Mouse (Mus musculus) CD4-positive, CD25-positive, alpha-beta regulatory T cell, adult 4 months (primary cell): Measurements from ENCODE around the gene Gm20388. TPM values are rescaled to one million over a fixed set of nuclear protein-coding genes. Genes with fewer than 3 reads are reported as not detected.
"Not testable (repeated sequence)": the region's sequence is repeated elsewhere in the genome, so short reads cannot be mapped to it uniquely, and the experiment has no call there.

Source experiments
- ATAC-seq: one replicate; pipeline ENCODE4 v1.8.0; 2017
- polyA plus RNA-seq, 2 experiments: library from polyadenylated mRNA; unstranded; fragments of 100-300 nt; shearing (Covaris generic); gene quantifications; one replicate each; pipeline ENCODE4 v1.2.1; 2017

Gm20388 gene
- polyA plus RNA-seq, 2 experiments from 2014 or later = 10.7 to 12.8 TPM

DNA sequence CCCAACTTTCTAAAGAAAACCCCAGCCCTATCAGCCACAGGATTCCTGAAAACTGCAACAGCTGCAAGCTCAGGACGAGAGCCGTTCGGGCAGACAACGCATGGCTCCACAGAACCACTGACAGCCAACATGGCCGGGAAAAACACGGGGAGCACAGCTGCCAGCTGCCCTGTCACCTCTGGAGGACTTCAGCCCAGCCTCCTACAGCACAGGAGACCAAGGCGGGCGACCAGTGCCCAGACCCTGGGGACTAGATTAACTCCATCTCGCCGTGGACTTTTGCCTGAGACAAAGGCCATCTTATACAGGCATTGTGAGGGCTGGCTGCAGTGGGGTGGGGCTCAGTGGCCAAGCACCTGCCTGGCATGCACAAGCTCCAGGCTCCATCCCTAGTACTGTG lies 1739.3 kb downstream of the Gm20388 start:
- no peak for ATAC-seq

DNA sequence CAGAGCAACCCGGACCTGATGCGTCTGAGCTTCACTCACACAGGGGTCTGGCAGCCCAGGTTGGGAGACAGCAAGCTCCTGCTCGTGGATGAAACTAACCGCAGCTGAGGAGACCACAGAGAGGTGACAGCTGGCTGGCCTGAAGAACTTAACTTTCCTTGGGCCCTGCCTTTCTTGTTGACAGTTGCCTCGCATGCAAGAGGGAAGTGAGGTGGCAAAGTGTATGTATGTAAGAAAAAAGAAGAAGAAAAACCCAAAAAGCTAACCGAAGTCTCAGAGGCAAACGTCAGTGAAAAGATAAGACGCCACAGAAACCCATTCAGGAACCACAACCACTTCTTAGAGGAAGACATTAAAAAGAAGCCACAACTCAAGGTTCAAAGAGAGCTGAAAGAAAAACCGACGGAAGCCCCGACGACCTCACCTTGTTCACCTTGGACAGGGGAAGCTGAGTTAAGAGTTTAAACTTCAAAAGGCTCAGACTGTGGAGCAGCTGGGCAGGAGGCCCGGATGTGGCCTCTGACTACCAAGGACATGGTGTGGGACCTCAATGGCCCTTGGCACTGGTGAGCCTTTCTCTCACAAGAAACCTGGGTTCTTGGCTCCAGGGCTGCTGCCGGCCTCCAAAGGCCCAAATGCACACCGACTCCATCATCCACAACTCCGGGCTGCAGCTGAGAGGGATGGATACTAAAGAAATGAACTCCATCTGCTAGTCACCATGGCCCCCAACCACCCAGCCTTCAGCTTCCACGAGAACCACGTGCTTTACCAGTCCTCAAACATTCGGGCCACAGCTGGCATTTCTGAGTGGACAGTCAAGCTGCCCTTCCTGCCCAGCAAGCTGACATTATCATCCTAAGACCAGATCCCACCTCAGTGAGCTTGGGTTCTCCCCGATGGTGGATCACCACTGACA lies 1740.0 kb downstream of the Gm20388 start:
- ATAC-seq = no peak

DNA sequence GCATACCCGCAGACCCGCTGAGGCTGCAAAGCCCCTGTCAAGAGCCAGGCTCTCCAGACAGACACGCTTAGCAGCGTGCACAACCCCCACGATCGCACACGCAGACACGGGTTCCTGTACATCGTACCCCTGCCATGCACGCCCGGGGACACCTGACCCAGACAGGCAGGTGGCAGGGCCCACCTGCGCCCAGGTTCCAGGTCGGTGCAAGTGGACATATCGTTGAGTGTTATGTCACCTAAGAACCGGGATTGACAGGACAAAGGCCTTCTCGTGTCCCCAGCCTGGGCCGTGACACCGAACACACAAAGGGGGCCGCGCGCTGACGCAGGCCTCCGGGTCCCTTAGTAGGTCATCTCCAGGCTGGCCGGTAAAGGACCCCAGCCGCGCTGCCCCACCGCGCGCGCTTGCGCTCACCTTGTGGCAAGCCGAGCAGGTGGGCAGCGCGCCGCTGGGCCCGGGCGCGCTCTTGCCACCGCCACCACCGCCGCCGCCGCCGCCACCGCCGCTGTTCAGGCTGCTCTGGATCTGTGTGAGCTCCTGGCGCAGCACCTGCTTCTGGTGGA lies 1740.8 kb downstream of the Gm20388 start:
- no peak for ATAC-seq

DNA sequence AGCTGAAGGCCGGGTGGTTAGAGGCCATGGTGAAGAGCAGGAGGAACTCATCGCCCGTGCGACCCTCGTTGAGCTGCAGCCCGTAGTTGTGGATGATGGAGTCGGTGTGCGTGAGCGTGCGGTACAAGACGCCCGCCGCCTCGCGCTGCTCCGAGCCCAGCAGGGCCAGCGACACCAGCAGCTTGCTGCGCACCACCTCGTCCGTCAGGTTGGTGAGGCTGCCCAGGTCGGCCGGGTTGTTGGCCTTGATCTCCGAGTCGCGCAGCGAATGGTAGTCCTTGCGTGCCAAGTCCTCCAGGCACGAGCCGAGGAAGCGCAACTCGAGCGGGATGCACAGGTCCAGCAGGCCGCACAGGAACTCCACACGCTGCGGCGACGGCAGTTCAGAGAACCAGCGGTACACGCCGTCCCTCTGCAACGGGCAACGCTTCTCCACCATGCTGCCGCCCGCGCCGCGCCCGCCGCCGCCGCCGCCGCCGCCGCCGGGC lies 1741.3 kb downstream of the Gm20388 start:
- ATAC-seq = no peak

DNA sequence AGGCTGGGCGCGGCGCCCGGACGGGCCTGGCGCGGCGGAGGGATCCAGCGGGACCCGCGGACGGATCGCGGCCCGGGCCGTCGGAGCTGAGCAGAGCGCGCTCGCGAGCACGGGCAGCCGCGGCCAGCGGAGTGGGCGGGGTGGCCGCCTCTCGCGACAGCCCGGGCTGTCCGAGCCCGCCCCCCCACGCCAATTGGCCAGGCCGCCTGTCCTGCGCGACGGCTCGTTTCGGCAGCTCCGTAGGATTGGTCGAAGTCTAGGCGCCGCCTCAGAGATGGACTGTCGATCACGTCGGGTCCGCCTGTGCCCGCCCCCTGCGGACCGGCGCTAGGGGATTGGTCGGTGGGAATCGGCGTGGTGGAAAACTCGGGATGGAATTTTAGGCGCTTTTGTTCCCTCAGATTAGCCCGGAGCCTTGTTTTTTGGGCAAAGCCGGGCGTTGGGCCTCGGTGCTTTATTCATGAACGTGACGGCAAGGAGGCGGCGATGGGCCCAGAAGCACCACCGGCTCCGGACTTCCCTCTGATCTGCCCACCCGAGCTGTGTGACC lies 1742.2 kb downstream of the Gm20388 start, which contains the start of gene Zcchc14:
Gene Zcchc14 (minus strand): TSS at position 128 of the 550 bp plus-strand sequence.
- no peak for ATAC-seq

DNA sequence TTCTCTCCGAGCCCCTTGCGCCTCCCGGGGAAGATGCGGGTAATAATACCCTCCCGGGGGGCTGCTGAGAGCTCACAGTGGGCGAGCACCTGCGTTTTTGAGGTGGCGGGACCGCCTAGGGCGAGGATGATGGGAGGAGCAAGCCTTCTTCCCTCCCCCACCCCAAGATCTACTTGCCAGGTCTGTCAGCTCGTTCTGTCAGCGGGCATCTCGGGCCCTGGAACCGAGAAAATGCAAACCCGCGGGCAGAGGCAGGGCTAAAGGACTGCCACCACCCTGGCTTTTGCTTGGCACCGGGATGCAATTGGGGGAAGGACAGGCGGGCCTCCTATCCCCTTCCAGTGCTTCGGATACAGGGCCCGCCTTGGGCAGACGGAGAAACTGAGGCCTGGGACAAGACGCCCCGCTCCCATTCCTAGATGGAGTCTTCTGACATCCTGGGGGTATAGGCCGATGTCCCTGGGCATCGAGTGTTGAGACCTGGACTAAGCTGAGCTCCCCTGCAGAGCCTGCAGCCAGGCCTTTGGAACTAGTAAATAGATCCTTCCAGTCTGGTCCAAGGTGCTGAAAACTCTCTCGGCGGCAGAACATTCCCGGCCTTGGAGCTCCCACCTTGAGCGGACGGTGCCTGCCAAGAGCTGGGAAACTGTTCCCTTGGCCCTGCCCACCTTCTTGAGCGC lies 1742.8 kb downstream of the Gm20388 start:
- ATAC-seq = no peak

DNA sequence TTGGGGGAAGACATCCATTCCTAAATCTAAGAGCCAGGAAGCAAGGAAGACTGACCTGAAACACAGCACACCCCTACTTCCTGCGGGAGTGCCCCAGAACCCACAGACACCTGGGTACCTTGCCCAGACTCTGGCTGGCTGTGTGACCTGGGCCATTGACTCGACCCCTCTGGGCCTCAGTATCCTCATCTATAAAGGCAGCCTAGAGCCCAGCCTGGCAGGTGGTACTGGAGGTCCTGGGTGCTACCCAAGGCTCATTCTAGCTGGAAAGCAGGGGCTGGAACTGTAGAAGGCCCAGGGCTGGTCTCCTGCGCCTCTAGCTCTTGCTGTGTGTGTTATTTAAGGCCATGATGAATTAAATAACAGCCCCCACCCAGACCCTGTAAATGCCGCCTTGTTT lies 1743.5 kb downstream of the Gm20388 start:
- no peak for ATAC-seq

DNA sequence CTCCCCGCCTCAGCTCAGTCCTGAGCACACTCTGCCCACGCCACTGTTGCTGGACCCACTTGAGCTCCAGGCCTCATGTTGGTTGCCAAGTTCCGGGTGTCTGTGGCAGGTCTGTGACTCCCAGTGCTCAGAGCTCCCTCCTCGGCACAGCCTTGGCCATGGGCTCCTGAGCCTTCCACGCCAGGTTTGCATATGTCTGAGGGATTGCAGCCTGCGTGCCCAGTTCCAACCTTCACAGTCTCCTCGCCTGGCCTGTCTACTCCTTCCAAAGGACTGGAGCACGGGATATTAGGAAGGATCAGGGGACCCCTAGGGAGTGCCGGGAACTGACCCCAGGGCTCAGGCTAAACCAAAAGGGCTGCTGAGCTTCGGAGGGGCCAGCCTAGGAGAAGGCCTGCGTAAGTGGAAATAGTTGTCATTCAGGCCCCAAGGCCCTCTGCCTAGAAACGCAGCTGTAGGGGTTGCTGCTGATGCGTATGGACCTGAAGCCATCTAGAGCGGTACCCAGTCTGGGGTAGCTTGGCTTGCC lies 1744.4 kb downstream of the Gm20388 start:
- ATAC-seq = no peak

DNA sequence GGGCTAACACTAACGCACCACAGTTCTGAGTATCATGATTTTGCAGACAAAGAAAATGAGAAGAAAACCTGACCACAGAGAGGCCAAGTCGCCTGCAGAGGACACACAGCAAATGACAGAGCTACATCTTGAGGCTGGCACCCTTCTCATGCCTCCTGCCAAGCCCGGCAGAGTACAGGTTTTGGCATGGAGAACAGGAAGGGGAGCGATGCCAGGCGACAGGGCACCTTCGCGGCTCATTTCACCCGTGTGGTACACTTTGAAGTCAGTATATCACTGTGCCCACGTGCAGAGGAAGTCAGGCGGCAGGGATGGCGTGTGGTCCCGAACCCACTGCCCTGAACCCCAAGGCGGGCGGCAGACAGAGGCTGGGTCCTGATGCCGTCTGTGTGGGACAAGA lies 1750.0 kb downstream of the Gm20388 start:
- no peak for ATAC-seq

DNA sequence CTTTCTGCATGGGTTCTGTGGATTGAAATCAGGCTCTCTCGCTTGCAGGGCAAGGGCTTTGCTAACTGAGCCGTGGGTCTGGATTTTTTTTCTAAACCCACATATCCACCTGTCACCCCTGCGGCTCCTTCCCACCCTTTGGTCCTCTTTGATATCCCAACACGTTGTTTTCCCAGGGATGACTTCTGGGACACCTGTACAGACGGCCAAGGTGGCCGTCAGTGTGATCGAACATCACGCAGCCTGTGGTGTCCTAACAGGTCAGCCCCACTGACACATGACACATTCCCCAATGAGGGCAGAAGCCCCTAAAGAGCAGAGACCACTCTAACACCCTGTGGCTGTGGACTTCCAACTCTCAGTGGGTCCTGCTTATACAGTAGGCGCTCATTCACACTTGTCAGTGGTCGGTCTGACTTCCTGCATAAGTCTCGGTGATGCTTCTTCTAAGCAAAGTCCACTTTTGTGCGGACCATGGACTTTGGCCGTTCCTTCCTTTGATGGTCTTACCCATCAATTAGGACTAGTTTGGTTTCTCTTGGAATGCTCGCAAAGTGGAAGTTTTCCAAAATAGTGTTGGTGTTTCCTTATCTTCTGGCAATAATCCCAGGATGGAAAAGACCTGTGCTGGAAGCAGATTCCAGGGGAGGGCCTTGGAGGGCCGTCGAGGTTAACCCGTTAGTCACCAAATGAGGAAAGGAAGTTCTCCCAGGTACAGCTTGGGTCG lies 1751.2 kb downstream of the Gm20388 start:
- no peak for ATAC-seq

DNA sequence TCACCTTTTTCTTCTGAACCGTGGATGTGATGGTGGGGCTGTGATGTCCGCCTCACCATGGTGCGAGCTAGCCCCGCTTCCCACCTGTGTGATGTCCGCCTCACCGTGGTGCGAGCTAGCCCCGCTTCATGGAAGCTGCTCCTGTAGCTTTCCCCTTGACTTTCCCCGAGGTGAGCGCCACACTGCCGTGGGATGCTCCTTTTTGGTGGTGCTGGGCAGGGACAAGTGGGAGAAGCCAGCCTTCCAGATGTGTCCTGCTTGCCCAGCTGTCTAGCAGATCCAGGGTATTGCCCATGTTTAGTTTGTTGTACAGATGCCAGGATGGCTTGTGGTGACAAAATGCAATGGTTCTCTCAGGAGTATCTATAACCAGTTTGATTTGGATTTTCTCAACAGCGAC lies 1752.5 kb downstream of the Gm20388 start:
- ATAC-seq = no peak

DNA sequence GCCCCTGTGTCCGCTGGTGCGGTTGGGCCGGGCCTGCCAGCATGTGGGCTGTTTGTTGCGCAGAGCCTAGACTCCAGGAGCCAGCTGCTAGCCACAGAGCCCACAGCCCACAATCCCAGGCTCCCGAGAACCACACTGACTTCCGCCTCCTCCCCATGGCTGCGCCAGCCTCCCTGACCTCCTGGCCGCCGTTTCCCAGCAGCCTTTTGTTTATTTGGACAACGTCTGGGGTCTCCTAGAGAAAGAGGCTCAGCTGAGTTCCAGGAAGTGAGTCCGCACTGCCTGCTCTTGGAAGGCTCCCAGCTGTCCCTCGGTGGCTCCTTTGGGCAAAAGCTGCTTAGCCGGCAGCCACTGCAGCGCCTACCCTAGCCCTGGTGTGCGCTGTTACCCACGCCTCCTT lies 1754.7 kb downstream of the Gm20388 start:
- no peak for ATAC-seq

DNA sequence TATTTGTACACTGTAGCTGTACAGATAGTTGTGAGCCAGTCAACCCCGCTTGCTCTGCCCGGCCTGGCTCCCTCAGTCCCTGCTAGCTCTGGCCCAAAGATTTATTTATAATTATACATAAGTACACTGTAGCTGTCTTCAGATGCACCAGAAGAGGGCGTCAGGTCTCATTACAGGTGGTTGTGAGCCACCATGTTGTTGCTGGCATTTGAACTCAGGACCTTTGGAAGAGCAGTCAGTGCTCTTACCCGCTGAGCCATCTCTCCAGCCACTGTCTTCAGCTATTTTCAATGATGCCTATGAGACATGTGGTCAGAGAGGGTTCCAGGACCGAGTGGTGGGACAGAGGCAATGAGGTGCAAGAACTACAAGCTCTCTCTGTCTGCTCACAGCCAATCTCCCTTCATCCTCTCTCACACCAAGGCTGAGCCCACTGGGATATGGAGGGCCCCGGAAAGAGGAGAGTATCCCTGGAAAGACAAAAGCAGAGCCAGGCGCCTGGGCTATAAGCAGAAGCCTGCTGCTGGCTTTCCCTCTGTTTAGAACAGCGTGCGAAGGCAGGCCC lies 1757.4 kb downstream of the Gm20388 start:
- not testable (repeated sequence) for ATAC-seq

DNA sequence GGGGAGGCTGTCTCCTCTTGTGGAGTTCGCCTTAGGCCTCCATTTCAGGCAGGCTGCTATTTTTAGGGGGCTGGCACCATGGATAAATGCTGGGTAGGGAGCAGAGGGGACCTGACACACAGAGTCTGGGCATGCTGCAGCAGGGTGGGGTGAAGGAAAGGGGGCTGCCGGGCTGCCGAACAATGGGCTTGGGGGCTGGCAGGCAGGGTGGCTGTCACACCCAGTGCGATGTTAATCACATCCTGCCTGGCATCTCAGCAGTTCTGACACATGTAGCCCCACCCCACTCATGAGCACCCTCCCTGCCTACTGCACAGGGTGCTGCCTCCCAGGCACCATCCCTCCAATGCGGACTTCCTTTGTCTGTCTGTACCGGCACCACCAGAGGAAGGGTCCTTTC lies 1757.9 kb downstream of the Gm20388 start:
- ATAC-seq = no peak

DNA sequence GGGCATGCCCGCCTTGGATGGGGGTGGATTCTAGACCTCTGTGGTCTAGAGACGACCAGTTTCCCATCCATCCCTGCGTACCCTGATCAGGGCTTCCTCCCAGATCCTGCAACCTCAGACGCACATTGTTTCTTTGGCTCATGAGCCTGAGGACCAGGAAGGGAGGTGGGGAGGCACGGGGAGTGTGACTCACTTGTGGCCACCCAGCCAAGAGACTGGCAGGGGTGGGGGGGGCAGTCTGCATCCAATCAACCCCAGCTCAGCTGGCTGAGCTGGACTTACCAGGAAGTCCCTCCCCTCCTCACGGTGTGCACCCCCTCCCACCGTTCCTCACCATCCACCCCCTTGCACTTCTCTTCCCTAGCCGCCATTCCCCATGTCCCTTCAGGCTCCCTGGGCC lies 1758.6 kb downstream of the Gm20388 start:
- ATAC-seq = no peak

DNA sequence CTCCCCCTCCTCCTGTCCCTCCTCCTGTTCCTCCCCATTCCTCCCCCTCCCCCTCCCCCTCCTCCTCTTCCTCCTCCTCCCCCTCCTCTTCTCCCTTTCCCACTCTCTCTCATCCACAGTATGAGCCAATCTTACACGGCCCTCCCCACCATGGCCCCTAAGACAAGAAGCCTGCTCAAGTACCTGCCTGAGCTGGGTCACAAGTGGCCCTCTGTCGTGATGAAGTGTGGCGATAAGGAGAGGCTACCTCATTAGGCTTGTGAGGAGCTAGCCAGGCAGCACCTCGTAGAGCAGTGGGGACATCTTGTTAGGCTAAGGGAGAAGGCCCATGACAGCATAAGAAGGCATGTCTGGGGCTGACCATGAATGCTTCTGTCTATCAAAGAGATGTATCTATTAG lies 1762.5 kb downstream of the Gm20388 start:
- no peak for ATAC-seq

DNA sequence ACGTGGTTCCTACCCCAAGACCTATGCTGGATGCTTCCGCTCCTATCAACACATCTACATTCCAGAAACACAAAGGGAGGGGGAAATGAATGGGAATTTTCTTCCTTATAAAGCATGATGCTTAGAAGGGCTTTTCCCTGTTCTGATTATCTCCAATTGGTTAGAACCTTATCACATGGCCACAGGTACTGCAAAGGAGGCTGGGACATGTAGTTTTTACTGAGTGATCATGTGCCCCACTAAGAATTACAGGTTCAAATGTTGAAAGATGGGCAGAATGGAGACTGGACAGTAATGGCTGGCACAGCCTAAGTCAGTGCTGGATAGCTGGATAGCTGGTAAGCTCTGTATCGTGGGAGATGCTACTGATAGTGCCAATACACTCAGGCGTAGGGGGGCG lies 1763.3 kb downstream of the Gm20388 start:
- ATAC-seq = no peak

DNA sequence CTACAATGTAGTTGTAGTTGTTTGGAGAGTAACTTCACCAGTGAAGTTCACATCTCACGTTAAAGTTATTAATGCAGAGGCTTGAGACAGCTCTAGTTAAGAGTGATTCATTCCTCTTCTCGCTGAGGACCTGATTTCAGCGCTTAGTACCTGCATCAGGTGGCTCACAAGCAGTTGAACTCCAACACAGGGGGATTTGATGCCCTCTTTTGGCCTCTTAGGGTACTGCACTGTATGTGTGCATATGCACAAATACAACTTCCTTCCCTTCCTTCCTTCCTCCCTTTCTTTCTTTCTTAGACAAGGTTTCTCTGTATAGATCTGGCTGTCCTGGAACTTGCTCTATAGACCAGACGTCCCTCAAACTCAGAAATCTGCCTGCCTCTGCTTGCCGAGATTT lies 1763.9 kb downstream of the Gm20388 start:
- ATAC-seq = no peak

DNA sequence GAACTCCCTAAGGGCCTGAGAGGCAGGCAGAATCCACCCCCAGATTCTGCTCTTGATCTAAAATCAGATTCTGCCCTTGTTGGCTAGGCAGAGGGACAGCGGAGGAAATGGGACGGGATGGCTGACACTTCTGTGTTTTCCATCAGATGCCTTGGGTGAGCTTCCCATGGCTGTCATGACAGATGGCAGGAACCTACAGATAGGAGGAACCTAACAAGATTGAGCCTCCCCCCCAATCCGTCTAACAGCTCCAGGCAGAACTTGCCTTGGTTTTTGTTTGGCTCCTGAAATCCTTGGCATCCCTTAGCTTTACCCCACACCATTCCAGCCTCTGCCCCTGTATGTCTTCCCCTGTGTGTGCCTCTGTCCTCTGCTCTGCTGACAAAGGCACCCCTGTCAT lies 1764.5 kb downstream of the Gm20388 start:
- no peak for ATAC-seq

DNA sequence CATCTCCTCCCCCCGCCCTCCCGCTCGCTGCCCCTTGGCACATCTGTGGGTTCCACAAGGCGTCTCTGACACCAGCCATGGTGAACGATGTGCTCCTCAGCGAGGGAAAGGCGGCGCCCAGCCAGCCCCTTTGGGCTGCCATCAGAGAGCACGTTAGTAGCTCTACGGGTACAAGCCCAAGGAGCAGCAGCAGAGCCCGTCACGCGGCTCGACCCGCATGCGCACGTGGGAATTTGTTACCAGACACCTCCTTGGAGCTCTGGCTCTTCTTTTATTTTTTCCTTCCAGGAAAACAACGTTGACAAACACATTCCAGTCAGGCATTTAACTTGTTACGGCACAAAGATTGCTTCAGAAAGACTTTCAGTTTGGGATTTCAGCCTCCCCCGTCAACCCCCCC lies 1765.1 kb downstream of the Gm20388 start:
- ATAC-seq = no peak

DNA sequence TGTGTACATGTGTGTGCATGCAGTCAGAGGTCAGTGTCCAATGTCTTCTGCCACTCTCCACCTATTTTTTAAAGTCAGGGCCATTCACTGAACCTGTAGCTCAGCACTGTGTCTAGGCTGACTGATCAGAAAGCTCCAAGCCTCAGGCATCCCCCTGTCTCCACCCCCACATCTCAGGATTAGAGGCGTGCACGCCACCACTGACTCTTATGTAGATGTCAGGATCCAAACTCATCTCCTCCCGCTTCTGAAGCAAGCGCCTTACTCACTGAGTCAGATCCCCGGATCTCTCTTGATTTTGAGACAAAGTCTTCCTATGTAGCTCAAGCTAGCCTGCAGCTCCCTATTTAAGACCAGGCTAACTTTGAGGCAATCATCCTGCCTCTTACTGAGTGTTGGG lies 1768.1 kb downstream of the Gm20388 start:
- ATAC-seq = no peak

DNA sequence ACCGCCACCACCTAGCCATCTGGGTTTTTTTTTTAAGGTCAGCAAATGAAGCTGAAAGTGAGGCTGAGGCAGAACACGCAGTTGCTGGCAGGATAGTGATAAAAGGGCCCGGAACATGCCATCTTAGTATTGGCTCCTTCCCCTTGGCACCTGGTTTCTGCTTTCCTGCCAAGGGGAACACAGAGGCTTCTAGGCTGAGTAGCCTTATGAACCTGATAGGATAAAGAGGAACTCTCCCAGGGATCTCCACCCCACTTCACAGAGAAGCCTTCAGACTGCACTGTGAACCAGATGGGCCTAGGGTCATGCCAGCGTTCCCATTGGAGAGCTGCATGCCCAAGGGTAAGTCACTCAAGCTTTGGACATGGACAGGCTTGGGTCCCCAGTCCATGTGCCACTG lies 1770.3 kb downstream of the Gm20388 start:
- no peak for ATAC-seq
